Mouse (Mus musculus): ENCODE results near the gene Bap1. TPM values are rescaled to one million over a fixed set of nuclear protein-coding genes. Genes with fewer than 3 reads are reported as not detected.

The Bap1 gene
- polyA plus RNA-seq, 1 experiment from 2014 or later = 150 TPM

- peak; percentile 58 for ATAC-seq
- peak overlapping the region; percentile 33 for H3K9ac ChIP-seq (replicated peaks; ENCODE audit: low read depth, low read length)
- H3K27ac ChIP-seq (ENCODE audit: low read length) = peak overlapping the region; percentile 46; the same call in 1 of the 2 replicates
Measured at GRCm38 (mm10) chr14:31269456-31270100, 18.3 kb downstream of the Bap1 start.

GRCm38 (mm10) chr14:31271121-31271520, 19.9 kb downstream of the Bap1 start:
- WGBS = 90% methylated on average over 6 of the region's 6 CpGs

More at GRCm38 (mm10) chr14:31269456-31270100, 18.3 kb downstream of the Bap1 start:
- H3K27me3 ChIP-seq (replicated peaks; ENCODE audit: control insufficient read depth, insufficient read depth, low read length) = no peaks in the 10 kb centered on the region
- H3K36me3 ChIP-seq (ENCODE audit: control insufficient read depth, insufficient read depth) = no peaks in the 10 kb centered on the region
- H3K9me3 ChIP-seq (ENCODE audit: control insufficient read depth, low read length) = no peaks in the 10 kb centered on the region
- H3K4me2 ChIP-seq (ENCODE audit: low read length) = peak overlapping the region; percentile 41
- 17% methylated on average over 25 of the region's 28 CpGs for WGBS
- H3K4me3 ChIP-seq (replicated peaks; ENCODE audit: low read length) = peak overlapping the region; percentile 22
- H3K4me1 ChIP-seq (replicated peaks; ENCODE audit: control insufficient read depth, insufficient read depth, low read length) = peaks cover 23% of the 10 kb centered on the region

DNA sequence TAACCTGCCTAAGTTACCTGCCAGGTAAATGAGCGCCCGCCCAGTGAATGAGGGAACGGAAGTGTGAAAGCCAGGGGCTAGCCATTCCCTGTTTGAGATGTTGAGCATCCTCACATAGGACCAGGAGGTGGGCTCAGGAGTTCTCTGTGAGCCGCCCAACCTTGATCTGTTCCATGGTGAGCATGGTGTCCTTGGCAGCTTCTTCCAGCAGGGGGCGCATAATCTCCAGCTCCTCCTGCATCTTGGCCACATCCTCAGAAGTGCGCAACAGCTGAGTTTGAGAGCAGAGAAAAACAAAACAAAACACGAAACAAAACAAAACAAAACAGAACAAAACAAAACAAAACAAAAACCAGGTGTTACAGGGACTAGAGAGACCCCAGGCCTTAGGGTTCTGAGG, 20.9 kb downstream of the Bap1 start:
- ATAC-seq = no peak; the same call in 1 of the 2 replicates
- no peak overlapping the region for H3K9ac ChIP-seq (replicated peaks; ENCODE audit: low read depth, low read length)
- no peaks in the 10 kb centered on the region for H3K36me3 ChIP-seq (ENCODE audit: control insufficient read depth, insufficient read depth)
- H3K4me1 ChIP-seq (replicated peaks; ENCODE audit: control insufficient read depth, insufficient read depth, low read length) = peaks cover 23% of the 10 kb centered on the region
- H3K27ac ChIP-seq (ENCODE audit: low read length) = no peak overlapping the region
- H3K4me3 ChIP-seq (replicated peaks; ENCODE audit: low read length) = no peak overlapping the region
- no peak overlapping the region for H3K4me2 ChIP-seq (ENCODE audit: low read length)
- 24% methylated on average over 7 of the region's 7 CpGs for WGBS
- no peaks in the 10 kb centered on the region for H3K27me3 ChIP-seq (replicated peaks; ENCODE audit: control insufficient read depth, insufficient read depth, low read length)
- H3K9me3 ChIP-seq (ENCODE audit: control insufficient read depth, low read length) = no peaks in the 10 kb centered on the region

More at GRCm38 (mm10) chr14:31271121-31271520, 19.9 kb downstream of the Bap1 start:
- Histone ChIP-seq H3K36me3 (ENCODE audit: control insufficient read depth, insufficient read depth) (no peaks in the 10 kb centered on the region), H3K4me2 (ENCODE audit: low read length) (no peak overlapping the region), H3K27me3 (replicated peaks; ENCODE audit: control insufficient read depth, insufficient read depth, low read length) (no peaks in the 10 kb centered on the region), H3K9me3 (ENCODE audit: control insufficient read depth, low read length) (no peaks in the 10 kb centered on the region), H3K27ac (ENCODE audit: low read length) (no peak overlapping the region), H3K4me3 (replicated peaks; ENCODE audit: low read length) (no peak overlapping the region), H3K4me1 (replicated peaks; ENCODE audit: control insufficient read depth, insufficient read depth, low read length) (peaks cover 23% of the 10 kb centered on the region), H3K9ac (replicated peaks; ENCODE audit: low read depth, low read length) (no peak overlapping the region)
- no peak for ATAC-seq

DNA sequence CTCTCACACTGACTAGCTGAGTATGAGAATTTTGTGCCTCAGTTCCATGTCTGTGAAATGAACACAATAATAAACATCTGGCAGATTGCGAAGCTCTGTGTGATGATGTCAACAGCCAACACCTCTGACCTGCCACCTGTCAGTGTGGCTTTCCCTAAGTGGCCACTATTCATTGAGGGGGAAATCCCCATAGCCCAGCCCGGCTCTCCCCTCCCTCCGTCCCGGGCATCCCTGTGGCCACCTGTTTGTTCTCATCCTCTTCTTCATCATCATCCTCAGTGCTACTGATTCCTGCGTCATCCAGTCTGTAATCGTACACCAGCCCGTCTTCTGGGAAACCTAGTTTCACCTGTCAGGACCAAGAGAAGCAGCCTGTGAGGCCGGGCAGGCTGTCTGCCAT, 34.5 kb downstream of the Bap1 start:
- H3K9me3 ChIP-seq (ENCODE audit: control insufficient read depth, low read length) = no peaks in the 10 kb centered on the region
- H3K36me3 ChIP-seq (ENCODE audit: control insufficient read depth, insufficient read depth) = no peaks in the 10 kb centered on the region
- no peak overlapping the region for H3K27ac ChIP-seq (ENCODE audit: low read length)
- no peaks in the 10 kb centered on the region for H3K4me1 ChIP-seq (replicated peaks; ENCODE audit: control insufficient read depth, insufficient read depth, low read length)
- no peak overlapping the region for H3K4me3 ChIP-seq (replicated peaks; ENCODE audit: low read length)
- no peak overlapping the region for H3K4me2 ChIP-seq (ENCODE audit: low read length)
- WGBS = 92% methylated on average over 8 of the region's 8 CpGs
- no peak for ATAC-seq
- H3K27me3 ChIP-seq (replicated peaks; ENCODE audit: control insufficient read depth, insufficient read depth, low read length) = no peaks in the 10 kb centered on the region
- H3K9ac ChIP-seq (replicated peaks; ENCODE audit: low read depth, low read length) = no peak overlapping the region

Other genes starting within 250 kb of the Bap1 start
- 278 and 305 TPM in 2 replicates for gene Spcs1, start 249.8 kb upstream of the Bap1 start, polyA plus RNA-seq (2015; fragmentation: Nextera tagmentation; extraction: Ambion mirVana)
- 154 and 170 TPM in 2 replicates for gene Pbrm1, start 232.3 kb upstream of the Bap1 start, polyA plus RNA-seq (2015; fragmentation: Nextera tagmentation; extraction: Ambion mirVana)
- 57.6 and 61.9 TPM in 2 replicates for gene Gnl3, start 232.3 kb upstream of the Bap1 start, polyA plus RNA-seq (2015; fragmentation: Nextera tagmentation; extraction: Ambion mirVana)
- gene Smim4, start 122.5 kb upstream of the Bap1 start, polyA plus RNA-seq (2015; fragmentation: Nextera tagmentation; extraction: Ambion mirVana) = 62.7 and 64.1 TPM in 2 replicates
- gene Nt5dc2, start 120.4 kb upstream of the Bap1 start, polyA plus RNA-seq (2015; fragmentation: Nextera tagmentation; extraction: Ambion mirVana) = 146 and 165 TPM in 2 replicates
- gene Stab1, start 82.8 kb upstream of the Bap1 start, polyA plus RNA-seq (2015; fragmentation: Nextera tagmentation; extraction: Ambion mirVana) = 13.0 and 13.9 TPM in 2 replicates
- 1.5 and 2.5 TPM in 2 replicates for gene Tnnc1, start 43.1 kb upstream of the Bap1 start, polyA plus RNA-seq (2015; fragmentation: Nextera tagmentation; extraction: Ambion mirVana)
- 359 and 389 TPM in 2 replicates for gene Nisch, start 34.5 kb upstream of the Bap1 start, polyA plus RNA-seq (2015; fragmentation: Nextera tagmentation; extraction: Ambion mirVana)
- 0.62 TPM in 2 replicates for gene Sema3g, start 33.6 kb upstream of the Bap1 start, polyA plus RNA-seq (2015; fragmentation: Nextera tagmentation; extraction: Ambion mirVana)
- 11.5 and 12.2 TPM in 2 replicates for gene Phf7, start 133 bp upstream of the Bap1 start, polyA plus RNA-seq (2015; fragmentation: Nextera tagmentation; extraction: Ambion mirVana)
- 3.5 and 3.8 TPM in 2 replicates for gene Dnah1, start 72.4 kb downstream of the Bap1 start, polyA plus RNA-seq (2015; fragmentation: Nextera tagmentation; extraction: Ambion mirVana)
- gene Capn7, start 85.2 kb downstream of the Bap1 start, polyA plus RNA-seq (2015; fragmentation: Nextera tagmentation; extraction: Ambion mirVana) = 69.9 and 74.6 TPM in 2 replicates
- 120 and 128 TPM in 2 replicates for gene Sh3bp5, start 184.6 kb downstream of the Bap1 start, polyA plus RNA-seq (2015; fragmentation: Nextera tagmentation; extraction: Ambion mirVana)
- gene Eaf1, start 242.9 kb downstream of the Bap1 start, polyA plus RNA-seq (2015; fragmentation: Nextera tagmentation; extraction: Ambion mirVana) = 10.3 and 11.4 TPM in 2 replicates
- gene Mettl6, start 243.6 kb downstream of the Bap1 start, polyA plus RNA-seq (2015; fragmentation: Nextera tagmentation; extraction: Ambion mirVana) = 51.9 and 52.4 TPM in 2 replicates